Mouse (Mus musculus) left cerebral cortex, adult 18-20 months (tissue): Measurements from ENCODE around the gene Kcnb1. TPM values are rescaled to one million over a fixed set of nuclear protein-coding genes. Genes with fewer than 3 reads are reported as not detected.
A peak's percentile ranks its signal among the peaks of the same experiment; 100 is the strongest.

Experiments
- DNase-seq, 2 experiments: peaks; one replicate each; pipeline ENCODE4 v3.0.0; 2021 to 2022; ENCODE audit warnings: low spot score in 2 of 2, mixed read lengths in 1 of 2
- total RNA-seq, 2 experiments: library from RNA; stranded (reverse); gene quantifications; 2 replicates each; pipeline ENCODE4 v1.2.3; 2021

Kcnb1 gene
- total RNA-seq, 2 experiments from 2014 or later: 197 to 205 TPM

DNA sequence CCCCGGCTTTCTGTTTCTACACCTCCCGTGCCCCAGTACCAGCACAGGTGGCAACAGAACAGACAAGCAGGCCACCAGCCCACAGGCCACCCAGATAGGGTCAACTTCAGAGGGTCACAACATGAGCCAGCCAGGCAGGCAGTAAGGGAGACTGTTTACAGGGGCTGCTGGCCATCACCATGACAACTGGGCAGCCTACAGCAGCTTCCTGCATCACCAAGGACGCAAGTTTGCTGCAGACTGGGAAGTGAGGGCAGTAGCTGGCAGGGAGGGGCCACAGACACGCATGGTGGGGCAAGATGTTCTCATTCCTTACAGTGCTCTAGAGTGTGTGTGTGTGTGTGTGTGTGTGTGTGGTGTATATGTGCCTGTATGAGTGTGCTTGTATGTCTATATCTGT, 108.3 kb downstream of the Kcnb1 start:
- no peak for DNase-seq

DNA sequence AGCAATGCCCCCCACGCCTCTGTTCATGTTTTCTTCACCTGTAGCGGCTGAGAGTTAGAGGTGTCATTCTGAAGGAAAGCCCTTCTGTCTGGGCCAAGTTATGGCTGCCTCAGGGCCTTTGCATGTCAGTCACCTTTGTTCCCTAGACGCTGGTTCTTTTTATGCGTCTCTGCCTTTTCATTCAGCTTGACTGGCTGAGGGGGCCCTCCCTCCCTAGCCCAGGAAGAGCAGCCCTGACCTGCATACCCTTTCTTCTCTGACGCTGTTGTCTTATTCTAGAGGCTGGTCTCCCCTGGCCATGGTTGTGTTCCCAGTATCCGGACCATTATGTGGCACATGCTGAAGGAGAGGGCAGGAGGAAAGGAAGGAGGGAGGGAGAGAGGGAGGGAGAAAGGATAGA, 108.8 kb downstream of the Kcnb1 start:
- DNase-seq: no peak

DNA sequence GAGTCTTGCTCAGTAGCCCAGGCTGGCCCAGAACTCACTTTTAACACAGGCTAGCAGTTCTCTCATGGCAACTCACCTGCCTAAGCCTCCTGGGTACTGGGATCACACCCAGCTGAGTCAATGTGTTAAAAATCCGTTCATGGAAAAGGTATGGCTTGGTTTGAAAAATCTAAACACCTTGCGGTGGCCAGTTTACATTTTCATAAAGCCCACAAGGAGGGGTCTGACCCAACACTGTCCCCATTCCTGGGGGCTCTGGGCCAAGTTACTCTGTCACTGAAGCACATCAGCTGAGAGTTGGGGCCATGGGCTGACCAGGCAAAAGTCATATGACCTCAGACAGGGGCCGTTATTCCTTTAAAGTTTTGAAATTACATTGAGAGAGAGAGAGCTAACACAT, 109.6 kb downstream of the Kcnb1 start:
- no peak for DNase-seq

DNA sequence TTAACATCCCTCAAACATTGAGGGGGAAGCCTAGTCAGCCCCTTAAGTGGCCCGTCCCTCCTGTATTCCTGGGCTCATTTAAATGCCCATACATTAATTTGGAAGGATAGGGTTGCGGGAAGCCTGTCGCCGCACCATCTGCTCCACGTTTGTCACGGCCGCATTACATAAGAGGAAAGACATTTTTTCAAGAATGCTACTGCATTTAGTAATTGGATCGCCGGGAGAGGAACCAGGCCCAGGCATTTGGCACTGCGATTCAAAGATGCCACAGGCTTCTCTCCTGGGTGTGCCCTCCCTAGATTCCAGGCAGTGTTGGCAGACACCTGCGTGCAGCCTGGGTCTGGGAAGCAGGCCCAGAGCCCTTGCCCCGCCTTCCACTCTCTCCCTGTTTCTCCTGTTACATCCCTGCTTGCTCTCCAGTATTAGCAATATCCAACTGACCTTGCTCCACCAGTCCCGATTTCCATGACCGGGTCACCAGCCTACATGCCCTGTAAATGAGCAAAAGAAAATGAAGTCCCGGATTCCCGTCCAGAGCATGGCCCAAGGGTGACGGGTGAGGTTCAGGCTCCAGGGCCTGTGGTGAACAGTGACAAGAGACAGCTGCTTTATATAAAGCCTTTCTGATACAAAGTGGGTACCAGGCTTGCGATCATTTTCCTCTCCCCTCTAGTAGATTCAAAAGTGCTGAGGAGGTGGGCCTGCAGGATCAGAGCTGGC, 110.3 kb downstream of the Kcnb1 start:
- DNase-seq: peak; percentile 74 to 85

DNA sequence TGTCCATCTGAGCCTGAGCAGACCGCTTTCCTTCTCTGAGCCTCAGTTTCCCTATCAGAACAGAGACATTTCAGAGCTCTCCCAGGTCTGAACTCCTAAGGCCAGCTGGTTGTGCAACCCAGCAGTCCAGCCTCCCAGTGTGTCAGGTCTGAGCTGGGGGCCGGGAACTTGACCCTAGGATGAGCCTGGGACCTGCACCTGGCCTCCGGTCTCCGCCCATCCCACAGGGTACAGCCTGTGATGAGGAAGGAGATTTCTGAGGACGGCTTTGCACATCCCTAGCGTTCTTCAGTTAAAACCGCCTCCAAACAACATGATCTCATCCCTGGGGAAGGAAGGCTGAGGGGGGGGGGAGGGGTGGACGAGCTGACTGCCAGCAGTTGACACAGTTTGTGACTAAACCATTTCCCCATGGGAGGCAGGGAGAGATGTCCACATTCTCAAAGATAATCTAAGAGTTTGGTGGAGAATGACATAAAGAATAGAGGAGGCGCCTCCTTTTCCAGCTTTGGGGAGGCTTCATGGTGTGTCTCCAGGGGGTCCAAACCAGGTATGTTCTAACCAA, 110.9 kb downstream of the Kcnb1 start:
- DNase-seq: peak in 1 of 2 experiments; percentile 51

DNA sequence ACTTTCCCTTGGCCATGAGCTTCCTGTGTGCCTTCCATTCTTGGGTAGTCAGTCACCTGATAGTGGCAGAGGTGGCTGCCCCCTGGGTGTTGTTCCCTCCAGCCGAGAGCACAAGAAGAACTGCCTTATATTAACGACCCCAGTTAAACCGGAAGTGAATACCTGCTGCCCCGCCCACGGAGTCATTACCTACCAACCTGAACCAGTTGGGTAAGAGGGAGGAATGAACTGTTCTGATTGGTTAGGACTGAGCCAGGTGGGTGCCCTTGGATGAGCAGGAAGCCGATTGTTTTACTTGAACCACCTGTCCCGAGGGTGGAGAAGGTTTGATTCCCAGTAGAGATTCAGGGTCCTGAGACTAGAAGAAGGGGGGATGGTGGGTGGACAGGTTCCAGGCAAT, 111.5 kb downstream of the Kcnb1 start:
- DNase-seq: no peak

DNA sequence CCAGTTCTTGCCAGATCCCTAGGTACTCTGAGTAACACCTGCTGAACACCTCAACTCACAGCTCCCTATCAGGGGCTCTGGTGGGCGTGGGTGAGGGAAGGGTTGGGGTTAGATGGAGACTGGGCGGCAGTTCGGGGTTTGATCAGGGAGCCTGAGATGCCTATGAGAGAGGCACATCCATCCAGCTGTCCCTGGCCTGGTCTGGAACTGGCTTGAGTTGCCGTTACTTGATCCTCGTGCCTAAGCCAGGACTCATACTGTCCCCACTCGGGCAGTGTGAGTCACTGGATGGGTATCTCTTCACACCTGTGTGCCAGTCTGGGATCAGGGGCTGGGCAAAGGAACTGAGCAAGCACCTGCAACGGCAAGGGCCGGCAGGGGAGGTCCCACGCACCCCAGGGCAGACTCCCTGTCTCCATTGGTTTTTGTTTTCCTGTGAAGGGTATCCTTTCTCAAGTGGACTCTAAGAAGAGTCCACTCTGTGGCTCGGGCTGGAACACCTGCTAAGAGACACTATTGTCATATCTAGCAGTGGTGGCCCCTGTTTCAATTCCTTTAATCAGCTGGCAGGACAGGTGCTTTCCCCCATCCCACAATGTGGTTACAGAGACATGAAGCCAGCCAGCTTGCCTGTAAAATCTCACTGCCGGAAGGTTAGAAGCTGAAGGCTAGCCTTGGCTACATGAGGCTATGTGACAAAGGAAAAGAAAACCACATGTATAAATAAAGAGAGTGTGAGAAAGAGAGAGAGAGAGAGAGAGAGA, 112.6 kb downstream of the Kcnb1 start:
- no peak for DNase-seq

DNA sequence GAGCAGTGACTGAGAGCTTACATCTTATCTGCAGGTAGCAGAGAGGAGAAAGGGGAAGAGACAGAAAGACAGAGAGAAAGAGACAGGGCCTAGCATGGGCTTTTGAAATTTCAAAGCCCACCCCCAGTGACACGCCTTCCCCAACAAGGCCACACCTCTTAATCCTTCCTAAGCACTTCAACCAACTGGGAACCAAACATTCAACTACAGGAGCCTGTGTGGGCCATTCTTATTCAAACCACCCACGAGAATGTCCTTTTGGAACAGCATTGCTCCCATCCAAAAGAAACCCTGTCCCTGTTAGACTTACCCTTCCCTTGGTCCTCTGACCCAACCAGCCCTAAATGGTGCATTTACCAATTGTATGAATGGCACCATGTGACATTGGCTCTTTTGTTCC, 113.2 kb downstream of the Kcnb1 start:
- no peak for DNase-seq

DNA sequence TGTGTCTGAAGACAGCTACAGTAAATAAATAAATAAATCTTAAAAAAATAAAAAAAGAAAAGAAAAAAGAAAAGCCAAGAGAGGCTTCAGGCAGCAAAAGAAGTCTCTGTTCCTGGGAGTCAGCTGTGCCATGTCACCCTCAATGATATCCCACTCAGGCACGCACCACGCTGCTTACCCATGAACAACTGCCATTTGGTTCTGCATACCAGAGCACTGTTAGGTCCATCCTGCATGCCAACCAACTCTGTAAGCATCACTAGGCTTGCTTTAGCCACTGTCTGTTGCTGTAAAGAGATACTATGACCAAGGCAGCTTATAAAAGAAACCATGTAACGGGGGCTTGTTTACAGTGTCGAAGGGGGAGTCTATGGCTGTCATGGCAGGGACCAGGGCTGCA, 113.6 kb downstream of the Kcnb1 start:
- DNase-seq: no peak

DNA sequence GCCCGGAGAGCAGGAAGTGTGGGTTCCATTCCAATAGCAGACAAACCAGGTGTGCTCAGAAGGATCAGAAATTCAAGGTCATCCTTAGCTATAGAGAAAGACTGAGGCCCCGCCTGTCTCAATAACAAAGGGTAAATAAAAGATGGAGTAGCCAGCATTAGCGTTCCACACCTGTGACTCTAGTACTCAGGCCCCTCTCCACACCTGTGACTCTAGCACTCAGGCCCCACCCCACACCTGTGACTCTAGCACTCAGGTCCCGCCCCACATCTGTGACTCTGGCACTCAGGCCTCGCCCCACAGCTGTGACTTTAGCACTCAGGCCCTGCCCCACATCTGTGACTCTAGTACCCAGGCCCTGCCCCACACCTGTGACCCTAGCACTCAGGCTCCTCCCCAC, 115.4 kb downstream of the Kcnb1 start:
- no peak for DNase-seq

DNA sequence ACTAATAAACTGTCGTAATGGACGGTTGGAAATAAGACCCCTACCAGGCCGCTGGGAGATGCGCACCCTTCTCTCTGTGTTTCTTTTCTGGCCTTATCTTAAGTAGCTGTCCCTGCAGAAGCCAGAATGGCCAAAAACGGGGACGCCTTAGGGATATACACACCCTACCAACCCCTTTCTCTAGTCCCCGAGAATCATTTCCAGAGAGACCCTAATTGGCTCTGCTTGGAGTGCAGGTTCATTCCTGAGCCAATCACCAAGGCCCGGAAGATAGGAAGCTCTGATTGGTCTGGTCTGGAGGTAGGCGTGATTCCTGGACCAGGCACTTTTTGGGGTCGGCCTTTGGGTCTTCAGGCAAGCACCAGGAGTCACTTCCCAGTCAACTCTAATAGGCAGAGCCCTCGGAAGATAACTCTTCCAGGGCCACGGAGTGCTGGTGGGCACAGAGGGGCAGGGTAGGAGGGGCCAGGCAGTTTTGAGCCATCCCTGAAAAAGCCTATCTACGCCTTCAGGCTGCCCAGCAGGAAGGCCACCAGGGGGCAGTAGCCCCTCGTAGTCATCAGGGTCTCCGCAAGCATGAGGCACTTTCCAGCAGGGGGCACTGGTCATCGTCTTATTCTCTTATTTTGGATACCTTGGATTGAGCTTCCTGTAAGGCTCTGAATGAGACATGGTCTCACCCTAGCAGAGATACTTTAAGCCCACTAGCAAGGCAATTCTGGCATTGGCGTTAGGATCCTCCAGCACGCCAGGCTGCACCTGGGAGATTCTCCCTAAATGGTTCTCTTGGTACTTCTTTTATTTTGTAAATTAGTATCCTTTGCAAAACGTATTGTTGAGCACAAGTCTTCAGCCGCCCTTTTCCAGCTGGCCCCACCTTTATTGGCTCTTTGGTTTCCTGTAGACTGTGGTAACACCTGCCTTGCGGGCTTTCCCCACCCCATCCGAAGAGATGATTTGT, 118.0 kb downstream of the Kcnb1 start:
- DNase-seq: peak; percentile 97 to 99

DNA sequence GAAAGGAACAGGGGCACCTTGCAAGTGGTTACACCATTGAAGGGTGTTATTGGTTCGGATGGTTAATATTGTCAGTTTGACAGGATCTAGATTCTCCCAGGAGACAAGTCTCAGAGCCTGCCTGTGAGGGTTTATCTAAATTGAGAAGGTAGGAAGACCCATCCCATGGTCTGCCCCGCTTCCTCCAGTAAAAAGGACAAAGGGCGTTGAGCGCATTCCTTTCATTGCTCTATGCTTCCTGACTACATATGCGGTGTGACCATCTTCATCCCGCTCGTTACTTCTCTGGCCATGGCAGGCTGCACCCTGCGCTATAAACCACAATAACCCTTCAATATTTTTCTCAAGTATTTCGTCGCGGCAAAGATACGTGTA, 118.7 kb downstream of the Kcnb1 start:
- DNase-seq: no peak

DNA sequence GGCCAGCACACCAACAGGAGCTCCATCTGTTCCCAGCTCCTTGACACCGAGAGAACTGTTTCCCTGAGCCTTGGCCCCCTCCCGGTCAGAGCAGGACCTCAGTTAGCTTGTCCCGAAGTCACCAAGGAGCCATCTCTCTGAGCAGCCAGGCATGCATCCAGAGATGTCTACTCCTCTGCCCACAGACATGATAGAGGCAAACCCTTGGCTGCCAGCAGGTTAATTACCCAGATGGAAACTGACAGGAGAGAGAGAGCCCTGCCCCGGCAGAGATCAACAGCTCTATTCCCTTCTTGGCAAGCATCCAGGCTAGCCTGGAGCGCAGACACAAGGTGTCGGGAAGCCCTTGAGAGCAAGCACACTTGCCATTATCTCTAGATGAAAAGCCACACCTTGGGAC, 119.6 kb downstream of the Kcnb1 start:
- DNase-seq: no peak

DNA sequence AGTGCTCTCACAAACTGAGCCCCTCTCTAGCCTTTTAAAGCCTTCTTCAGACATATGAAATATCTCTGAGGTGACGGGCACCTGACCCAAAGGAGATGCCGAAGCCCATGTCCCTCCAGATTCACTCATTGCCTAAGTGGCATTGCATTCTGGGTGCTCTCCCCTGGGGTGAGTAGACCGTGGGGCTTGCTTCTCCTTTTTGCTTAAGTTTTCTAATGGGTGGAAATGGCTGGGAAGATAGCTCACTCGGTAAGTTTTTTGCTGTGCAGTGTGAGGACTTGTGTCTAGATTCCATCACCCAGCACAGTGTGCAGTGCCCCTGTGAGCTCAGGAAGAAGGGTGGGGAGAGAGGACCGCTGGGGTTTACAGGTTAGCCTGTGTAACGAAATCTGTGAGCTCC, 122.4 kb downstream of the Kcnb1 start:
- no peak for DNase-seq

DNA sequence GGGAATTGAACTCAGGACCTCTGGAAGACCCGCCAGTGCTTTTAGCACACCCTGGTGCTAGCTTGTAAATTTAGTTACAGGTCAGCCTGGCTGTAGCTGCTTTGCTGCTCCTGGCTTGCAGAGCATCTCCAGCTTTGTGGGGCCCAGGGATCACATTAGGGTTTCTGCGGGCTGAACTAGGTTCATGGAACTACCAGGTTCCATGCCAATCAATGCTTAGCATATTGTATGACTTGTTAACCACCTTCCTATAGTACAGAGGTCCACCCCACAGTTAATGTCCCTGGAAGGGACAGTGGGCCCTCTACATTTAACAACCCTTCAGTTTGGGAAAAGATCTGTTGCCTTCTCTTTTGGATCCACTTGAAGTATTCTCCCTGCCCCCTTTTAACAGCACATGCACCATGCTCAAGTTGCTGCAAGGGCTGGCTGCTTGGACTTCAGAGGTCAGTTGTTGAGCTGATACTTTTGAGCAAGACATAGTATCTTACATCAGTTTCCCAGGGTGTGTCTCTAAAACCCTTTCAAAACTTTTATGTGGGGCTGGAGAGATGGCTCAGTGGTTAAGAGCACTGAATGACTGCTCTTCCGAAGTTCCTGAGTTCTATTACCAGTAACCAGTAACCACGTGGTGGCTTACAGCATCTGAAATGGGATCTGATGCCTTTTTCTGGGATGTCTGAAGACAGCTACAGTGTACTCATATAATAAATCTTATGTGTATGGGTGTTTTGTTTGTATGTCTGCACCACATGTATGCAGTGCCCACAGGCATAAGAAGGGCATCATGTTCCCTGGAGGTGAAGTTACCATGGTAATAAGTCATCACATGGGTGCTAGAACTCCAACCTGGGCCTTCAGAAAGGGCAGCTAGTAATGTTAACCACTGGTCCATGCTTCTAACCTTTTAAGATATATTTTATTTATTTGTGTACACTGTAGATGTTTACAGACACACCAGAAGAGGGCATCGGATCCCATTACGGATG, 123.1 kb downstream of the Kcnb1 start:
- DNase-seq: no peak

DNA sequence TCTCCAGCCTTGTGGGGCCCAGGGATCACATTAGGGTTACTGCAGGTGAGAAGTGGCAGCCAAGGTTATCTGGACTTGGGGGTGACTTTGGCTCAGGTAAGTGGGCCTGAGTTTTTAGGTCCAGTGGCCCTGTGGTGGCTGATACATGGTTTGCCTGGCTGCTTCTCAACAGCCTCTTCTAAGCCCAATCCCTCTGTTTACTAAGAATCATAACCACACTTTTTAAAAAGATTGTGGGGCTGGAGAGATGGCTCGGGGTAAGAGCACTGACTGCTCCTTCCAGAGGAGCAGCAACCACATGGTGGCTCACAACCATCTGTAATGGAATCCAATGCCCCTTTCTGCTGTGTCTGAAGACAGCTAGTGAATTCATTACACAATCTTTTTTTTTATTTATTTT, 123.9 kb downstream of the Kcnb1 start:
- DNase-seq: no peak

DNA sequence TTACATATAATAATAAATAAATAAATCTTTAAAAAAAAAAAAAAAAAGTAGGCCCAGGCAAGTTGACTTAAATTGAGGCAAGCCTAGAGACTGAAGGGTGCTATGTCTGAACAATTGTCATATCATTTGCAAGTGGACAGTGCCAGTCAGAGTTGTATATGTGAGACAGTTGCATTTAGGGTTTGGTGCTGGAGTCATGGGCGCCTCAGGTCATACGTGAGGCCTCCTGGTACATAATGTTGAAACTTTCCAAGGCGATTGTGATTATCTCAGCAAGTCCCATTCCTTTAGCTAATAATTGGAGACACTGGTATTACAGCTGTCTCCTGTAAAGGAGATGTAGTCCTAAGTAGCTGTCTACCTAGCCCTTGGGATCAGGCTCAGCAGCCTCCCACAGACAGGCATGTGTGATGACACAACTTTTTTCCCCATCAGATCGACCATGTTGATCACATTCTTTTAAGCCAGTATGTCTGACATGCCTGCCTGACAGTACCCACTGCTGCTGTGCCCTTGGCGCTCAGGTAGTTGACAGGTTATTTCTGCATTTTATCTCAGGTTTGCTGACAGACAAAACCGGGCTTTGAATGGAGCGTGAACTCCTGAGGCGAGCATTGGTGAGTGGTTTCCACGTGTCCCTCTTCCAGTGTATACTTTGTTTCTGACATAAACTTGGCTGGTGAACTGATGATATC, 125.2 kb downstream of the Kcnb1 start:
- no peak for DNase-seq

DNA sequence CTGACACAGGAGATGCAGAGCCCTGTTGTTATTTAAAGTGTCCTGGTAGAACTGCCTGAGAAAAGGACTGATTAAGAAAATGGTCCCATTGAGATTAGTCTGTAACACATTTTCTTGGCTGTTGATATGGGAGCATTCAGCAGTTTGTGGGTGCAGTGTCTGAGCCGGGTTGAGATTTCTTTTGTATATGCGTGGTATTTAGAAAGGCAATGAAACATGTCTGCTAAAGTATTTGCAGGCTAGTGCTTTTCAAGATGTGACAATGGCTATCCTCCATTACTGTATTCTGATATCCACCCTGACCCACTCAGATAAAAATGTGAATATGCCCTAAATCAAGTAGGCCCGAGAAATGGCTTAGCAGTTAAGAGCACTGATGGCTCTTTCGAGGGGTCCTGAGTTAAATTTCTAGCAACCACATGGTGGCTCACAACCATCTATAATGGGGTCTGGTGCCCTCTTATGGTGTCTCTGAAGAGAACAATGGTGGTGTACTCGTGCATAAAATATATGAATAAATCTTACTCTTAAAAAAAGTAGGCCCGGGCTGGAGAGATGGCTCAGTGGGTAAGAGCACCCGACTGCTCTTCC, 126.0 kb downstream of the Kcnb1 start:
- DNase-seq: no peak
